Mouse (Mus musculus): Measurements from ENCODE around the gene Gm3252. TPM values are rescaled to one million over a fixed set of nuclear protein-coding genes. Genes with fewer than 3 reads are reported as not detected.

The Gm3252 gene
- 0.66 TPM in 1 of 2 replicates, not detected in the other for polyA plus RNA-seq (2012; rRNA removed; ENCODE audit: low replicate concordance)

GRCm38 (mm10) chr14:4726038-4726880, at the start of gene Gm3252:
TSS of gene Gm3252 (plus strand) at chr14:4726775.

DNA sequence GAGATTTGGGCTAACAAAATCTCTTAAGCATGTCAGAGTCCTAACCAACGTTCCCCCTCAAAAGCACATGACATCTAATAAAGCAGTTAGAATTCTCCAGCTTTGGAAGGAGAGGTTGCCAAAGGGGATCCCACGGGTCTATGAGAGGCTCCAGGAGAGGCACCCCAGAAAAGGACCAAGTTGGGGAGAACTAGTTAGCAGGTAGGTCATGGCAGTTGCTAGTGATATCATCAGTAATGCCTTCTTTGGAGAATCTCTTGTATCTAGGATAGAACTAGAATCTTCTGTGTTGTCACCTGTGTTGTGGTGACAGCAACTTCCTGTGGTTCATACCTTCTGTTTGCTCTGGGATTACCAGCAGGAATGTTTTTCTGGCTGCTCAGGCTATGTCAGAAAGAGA, 17.6 kb upstream of the Gm3252 start, which contains the start of gene Gm7876:
Gene Gm7876 (plus strand): TSS at position 301 of the 400 bp plus-strand sequence.

DNA sequence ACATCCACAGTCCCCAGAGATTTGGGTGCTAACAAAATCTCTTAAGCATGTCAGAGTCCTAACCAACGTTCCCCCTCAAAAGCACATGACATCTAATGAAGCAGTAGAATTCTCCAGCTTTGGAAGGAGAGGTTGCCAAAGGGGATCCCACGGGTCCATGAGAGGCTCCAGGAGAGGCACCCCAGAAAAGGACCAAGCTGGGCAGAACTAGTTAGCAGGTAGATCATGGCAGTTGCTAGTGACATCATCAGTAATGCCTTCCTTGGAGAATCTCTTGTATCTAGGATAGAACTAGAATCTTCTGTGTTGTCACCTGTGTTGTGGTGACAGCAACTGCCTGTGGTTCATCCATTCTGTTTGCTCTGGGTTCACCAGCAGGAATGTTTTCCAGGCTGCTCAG, 49.5 kb downstream of the Gm3252 start, which contains the start of gene Gm9602:
Gene Gm9602 (plus strand): TSS at position 301 of the 400 bp plus-strand sequence.

Other genes starting within 250 kb of the Gm3252 start
- gene Gm3182, start 245.0 kb upstream of the Gm3252 start, polyA plus RNA-seq (2012; rRNA removed; ENCODE audit: low replicate concordance) = not detected in 2 replicates
- gene Gm3047, start 171.4 kb upstream of the Gm3252 start, polyA plus RNA-seq (2012; rRNA removed; ENCODE audit: low replicate concordance) = not detected in 2 replicates
- not detected in 2 replicates for gene Gm8159, start 94.4 kb upstream of the Gm3252 start, polyA plus RNA-seq (2012; rRNA removed; ENCODE audit: low replicate concordance)
- not detected in 2 replicates for gene Gm3239, start 62.6 kb upstream of the Gm3252 start, polyA plus RNA-seq (2012; rRNA removed; ENCODE audit: low replicate concordance)
- gene Gm7876, start 17.5 kb upstream of the Gm3252 start, polyA plus RNA-seq (2012; rRNA removed; ENCODE audit: low replicate concordance) = not detected in 2 replicates
- gene Gm9602, start 49.6 kb downstream of the Gm3252 start, polyA plus RNA-seq (2012; rRNA removed; ENCODE audit: low replicate concordance) = not detected in 2 replicates
- gene Gm3269, start 111.3 kb downstream of the Gm3252 start, polyA plus RNA-seq (2012; rRNA removed; ENCODE audit: low replicate concordance) = not detected in 2 replicates
- not detected in 2 replicates for gene Gm3264, start 128.8 kb downstream of the Gm3252 start, polyA plus RNA-seq (2012; rRNA removed; ENCODE audit: low replicate concordance)
- 0.09 TPM in 1 of 2 replicates, not detected in the other for gene Gm3278, start 165.6 kb downstream of the Gm3252 start, polyA plus RNA-seq (2012; rRNA removed; ENCODE audit: low replicate concordance)